Mouse (Mus musculus) megakaryocyte, embryonic 14.5 days (primary cell): ENCODE measurements around the gene Anxa2.

Experiments used
- FLI1 ChIP-seq: IDR thresholded peaks from 2 replicates; pipeline ENCODE4 v1.6.1; 2012; ENCODE audit warnings: low read length, inconsistent platforms, mixed read lengths
- GATA1 ChIP-seq: IDR thresholded peaks from 3 replicates; pipeline ENCODE4 v1.6.1; 2012; ENCODE audit warnings: mixed read lengths, low read length, inconsistent platforms, borderline replicate concordance

DNA sequence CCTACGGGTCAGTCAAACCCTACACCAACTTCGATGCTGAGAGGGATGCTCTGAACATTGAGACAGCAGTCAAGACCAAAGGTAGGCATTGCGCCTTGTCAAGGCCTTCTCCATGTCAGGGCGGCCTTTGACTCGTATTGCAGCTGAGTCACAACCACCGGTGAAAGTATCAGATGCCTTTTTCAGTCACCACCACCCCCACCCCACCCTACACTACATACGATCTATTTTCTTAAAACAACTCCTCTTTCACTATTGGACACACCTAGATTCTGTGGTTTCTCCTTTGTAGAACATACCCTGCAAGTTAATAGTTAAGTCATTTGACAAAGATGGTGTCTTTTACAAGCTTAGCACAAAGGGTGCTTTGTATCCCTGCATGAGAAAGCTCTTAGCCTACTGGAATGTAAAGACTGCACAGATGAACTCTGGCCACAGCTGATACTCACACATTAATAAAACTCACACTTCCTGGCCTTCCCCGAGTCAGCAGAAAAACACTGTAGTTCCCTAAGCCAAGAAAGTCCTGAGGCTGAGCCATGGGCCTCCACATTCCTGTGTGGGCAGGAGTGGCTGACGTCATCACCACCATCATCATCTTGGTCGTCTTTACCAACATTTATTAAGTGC, 14.0 kb downstream of the Anxa2 start:
- TF ChIP-seq GATA1 (no peak), FLI1 (no peak)
